Mouse (Mus musculus): ENCODE results near the gene Prpf19.

Prpf19 gene

DNA sequence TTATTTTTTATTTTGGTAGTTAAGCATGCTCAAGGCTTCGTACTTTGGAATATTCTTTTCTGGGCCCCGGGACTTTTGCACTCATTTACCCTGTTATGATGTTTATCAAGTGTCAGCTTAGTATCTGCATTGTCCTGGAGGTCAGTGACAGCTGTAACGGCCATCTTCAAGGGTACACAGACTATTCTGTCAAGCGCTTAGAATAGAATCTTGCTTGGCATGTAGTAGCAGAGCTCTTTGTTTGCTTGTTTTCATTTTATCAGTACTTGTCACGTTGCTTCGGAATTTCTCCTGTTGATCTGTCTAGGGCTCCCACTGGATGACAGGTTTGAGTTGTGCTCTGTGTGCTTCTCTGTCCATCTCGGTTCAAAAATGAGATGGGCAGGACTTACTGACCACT, 1.8 kb downstream of the Prpf19 start:
- DNase-seq, result no peak

DNA sequence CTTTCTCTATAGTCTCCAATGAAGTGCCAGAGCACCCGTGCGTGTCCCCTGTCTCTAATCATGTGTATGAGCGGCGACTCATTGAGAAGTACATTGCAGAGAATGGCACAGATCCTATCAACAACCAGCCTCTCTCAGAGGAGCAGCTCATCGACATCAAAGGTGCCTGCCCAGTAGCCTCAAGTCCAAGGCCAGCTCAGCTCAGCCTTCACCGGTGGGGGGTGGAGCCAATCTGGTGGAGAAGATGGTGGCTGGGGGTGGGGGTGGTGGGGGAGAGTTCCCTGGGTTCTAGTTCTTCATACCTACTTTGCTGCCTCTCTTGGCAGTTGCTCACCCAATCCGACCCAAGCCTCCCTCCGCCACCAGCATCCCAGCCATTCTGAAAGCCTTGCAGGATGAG, 2.5 kb downstream of the Prpf19 start:
- no peak for DNase-seq

DNA sequence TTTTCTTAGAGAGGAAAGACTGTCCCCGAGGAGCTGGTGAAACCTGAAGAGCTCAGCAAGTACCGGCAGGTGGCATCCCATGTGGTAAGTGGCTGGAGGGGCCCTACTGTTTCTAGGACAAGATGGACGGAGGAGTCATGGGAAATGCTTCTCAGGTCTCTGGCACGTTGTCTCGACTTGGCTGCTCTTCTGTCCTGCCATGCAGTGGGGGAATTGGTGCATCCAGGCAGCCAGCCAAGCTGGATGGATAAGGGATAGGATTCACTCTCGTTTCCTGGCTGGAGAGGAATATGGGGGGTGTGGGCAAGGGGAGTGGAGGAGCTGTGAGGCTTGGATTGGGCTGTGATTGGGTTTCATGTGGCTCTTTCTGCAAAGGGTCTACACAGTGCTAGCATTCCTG, 5.3 kb downstream of the Prpf19 start:
- no peak for DNase-seq

DNA sequence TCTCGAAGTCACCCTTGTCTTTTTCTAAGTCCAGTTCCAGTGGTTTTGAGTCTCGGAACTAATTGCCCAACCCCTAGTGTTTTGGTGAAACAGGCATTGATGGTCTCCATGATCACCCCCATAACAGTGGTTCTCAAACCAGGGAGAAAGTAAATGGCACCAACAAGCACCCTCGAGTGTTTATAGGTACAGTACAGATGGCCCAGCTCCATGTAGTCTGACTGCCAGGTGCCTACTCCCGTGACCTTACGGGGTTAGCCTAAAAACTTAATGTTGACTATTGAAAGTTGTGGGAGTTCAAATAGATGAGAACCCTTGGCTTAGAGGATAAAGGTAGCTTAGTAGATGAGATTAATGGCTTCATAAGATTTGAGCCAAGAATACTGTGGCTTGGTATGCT, 6.0 kb downstream of the Prpf19 start:
- no peak for DNase-seq

DNA sequence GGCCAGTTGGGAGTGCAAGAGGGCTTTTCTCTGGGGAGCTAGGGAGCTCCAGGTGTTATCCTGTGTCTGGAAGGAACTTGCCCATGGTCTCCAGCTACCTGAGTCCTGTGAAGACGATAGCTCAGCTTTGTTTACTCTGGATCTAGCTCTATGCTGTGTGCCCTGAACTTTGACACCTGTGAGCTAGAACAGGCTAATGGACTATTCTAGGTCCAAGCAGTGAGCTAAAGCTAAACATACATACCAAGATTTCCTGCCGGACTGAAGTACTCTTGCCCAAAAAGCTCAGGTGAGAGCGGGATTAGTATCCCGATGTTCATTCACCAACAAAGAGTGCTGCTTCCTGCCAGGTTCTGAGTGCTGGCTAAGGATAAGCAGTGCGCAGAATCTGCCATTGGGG, 9.5 kb downstream of the Prpf19 start:
- no peak for DNase-seq

DNA sequence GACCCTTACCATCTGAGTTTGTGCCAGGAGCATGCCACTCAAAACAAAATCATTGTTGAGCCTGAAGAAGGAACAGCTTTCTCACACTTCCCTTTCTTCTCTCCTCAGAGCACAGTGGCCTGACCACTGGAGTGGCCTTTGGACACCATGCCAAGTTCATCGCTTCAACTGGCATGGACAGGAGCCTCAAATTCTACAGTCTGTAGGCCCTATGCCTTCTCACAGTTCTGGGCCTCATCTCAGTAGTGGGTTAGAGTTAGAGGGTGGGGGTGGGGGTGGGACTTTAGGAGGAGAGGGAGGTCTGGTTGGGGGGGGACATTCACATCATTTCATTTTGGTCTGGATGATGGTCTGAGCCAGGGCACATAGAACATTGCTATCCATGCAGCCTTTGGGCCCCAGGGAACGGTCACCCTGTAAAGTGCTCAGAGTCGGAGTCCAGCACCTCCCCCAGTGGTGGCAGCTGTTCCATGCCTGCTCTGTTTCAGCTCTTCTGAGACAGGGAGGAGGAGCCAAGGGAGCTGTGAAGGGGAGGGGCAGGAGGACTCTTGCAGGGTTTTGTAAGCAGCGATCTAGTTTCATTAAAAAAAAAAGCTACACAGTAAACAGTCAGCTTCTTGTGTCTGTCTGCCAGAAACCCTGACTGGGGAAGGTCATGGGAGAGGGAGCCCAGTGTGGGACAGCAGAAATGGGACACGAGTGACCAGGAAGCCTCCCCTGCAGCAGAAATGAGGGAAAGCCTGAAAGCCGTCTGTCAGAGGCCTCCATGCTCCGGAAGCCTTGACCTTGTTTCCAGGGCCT, 10.1 kb downstream of the Prpf19 start:
- DNase-seq, result no peak

DNA sequence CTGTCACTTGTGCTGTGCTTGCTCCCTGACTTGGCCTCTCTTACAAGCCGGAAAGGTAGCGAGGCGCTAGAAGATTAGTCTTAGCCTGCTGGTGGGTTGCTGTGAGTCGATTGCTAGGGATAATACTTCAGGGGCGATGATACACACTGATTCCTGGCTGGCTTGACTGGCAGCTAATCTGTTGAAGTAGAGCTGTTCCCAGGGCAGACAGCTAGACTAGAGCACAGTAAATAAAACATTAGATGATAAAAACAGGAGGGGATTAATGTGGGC, 10.6 kb downstream of the Prpf19 start:
- DNase-seq, result no peak

DNA sequence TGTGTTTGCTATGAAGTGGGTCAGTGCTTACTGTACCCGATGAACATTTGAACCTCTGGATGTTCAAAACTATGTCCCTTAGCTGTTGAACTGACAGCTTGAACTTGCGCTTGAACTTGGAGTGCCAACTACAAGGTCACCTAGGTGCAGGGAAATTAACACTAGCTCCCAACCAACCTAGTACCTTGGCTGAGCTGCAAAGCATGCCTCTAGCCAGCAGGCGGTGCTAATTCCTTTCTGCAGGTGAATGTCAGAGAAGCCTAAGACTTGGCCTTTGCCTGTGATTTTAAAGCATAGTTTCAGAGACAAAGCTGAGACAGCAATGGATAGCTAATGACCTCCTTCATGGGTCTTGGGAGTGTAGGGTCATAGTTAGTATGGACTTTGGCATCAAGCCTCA, 12.9 kb downstream of the Prpf19 start:
- peak; percentile 80 for DNase-seq

DNA sequence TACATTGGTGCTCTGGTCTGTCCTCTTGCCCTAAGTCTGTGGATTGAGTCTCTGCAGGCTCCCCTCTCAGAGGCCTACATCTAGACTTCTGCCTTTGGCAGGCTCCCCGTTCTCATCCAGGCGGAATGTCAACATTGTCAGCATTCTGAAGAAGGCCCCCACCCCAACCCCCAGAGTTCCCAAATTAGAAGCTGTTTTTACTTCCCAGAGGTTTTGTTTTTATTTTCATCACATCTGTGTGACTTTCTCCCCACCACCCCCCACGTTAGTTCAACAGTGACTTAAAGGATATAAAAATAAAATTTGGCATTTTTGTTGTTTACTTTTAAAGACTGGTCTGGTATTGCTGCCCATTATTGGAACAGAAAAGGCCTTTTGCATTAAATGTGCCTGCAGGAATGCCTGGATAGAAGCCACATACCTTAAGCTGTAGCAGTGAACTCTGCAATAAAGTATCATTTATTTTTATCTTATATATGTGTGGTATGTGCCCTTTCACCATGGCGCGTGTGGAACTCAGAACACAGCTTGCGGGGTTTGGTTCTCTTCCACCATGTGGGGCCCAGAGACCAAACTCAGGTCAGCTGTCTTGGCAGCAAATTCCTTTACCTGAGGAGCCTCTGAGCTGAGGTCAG, 14.2 kb downstream of the Prpf19 start:
- no peak for DNase-seq

DNA sequence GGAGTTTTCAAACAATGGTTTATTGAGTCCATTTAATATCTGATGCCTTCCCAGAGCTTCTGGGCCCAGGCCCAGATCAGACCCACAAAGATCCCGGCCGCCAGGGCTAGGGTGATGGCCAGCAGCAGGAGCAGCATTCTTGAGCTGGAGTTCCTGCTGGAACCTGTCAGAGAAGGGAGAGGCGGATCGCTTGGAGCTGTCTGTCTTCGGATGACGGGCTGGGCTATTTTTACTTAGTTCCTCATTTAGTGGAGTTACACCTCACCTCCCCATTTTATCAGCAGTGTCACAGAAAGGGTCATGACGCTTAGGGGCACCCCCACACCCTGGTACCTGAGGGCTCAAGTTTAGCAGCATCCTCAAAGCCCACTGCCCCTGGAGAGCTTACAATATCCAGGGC, 19.3 kb downstream of the Prpf19 start:
- no peak for DNase-seq

DNA sequence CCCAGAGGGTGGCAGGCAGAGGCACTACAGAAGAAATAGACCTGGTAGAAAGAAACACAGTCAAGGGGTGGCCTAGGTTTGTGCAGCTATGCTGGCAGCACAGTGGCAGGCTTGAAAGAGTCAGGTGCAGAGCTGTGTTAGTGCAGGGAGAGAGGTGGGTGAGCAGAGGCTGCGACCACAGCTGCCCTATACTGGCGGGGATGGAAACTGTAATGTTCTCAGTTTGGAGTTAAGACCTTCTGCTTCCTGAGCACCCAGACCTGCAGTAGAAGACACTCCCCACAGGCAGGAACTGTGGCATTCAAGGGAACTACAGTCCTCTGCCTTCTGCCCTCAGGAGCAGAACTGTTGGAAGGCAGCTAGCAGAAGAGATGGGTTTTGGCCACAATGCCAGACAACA, 19.8 kb downstream of the Prpf19 start:
- no peak for DNase-seq

DNA sequence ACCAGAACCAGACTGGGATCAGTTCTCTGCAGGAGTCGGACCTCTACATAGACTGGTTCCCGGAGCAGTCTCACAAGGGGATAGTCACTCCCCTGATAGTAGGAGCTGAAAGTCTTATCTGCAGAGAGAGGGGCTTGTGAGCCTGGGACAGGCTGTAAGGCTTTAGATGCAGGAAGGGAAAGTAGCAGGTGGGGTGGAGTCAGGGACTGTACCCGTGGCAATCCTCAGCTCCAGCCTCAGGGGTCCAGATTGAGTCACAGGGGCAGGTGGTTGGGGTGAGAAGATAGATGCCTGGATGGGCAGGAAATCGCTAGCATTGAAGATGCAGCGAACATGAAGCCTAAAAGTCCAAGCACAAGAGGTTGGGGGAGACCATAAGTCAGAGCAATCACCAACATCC, 21.5 kb downstream of the Prpf19 start:
- DNase-seq, result no peak

DNA sequence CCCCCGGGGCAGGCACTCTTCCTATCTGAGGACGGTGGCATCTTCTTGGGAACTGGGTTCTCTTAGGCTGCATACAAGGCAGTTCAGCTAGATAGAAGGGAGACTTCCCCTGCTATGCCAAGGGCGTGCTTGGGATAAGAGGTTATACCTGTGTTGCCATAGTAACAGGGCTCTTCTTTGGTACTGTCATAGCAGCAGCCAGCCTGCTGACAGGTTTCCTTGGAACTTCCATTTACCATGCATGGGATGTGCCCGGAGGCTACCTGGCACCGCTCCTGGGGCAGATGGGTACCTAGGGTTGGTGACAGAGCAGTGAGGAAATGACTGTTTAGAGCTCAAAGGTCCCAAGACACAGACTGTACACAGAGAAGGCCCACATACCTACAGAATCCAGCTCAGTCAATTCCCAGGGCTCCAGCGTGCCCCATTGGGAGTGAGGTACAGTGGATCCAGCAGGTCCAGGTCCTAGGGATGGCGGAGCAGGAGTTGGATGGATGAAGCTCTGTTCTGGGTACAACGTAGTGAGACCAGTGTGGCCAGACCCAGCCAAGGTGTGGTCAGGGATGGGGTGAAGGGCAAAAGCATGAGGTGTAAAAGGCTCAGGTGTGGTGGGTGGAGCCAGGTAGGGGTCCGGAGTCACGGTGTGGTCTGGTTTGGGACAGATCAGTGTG, 23.4 kb downstream of the Prpf19 start:
- DNase-seq, result no peak

DNA sequence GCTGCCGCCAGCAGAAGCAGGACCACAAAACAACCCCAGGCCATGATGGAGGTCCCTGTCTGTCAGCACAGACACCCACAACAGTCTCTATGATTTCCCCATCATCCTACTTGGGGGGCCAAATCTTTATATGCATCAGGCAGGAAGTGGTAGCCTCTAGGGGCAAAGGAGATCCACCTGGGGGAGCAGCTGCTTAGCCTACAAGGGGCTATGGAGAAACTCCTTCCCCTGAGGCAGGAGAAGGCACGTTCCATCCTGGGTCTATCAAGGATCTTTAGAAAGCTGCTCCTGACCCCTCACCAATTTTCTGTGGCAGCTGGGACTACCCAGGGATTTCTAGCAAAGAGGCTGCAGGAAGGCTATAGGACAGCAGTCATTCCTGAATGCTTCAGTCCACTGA, 25.5 kb downstream of the Prpf19 start, which contains the start of gene Zp1:
TSS of gene Zp1 (minus strand) at position 101 of the 400 bp plus-strand sequence.
- no peak for DNase-seq

DNA sequence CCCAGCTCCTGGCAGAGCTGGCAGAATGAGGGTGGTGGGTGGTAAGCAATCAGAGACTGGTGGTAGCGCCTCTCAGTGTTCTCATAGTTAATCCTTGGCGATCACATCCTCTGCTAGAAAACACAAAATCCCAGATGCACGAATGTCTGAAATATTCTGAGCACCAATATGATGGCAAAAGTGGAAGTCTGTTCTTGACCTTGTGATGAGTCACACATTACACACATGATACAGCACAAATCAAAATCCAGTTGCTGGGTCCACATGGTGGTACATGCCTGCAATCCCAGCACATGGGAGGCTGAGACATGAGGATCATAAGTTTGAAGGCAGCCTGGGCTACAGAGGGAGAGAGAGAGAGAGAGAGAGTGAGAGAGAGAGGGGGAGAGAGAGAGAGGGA, 26.0 kb downstream of the Prpf19 start:
- no peak for DNase-seq

DNA sequence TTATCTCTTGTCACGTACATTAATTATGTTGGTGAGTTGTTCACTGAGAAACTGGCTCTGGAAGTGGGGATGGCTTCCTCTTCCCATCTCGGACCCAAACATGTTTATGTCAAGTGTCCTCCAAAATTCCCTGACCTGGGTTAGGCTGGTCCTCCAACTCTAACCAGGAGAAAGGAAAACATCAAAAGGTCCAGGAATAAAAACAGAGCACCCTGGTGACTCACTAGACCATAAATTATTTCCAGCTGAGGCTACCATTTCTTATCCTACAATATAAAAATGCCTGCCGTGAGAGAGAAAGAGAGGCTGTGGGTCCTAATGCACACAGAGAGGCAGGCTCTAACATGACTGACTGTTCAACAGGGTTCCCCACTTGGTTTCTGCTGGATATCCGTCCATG, 29.2 kb downstream of the Prpf19 start:
- no peak for DNase-seq

DNA sequence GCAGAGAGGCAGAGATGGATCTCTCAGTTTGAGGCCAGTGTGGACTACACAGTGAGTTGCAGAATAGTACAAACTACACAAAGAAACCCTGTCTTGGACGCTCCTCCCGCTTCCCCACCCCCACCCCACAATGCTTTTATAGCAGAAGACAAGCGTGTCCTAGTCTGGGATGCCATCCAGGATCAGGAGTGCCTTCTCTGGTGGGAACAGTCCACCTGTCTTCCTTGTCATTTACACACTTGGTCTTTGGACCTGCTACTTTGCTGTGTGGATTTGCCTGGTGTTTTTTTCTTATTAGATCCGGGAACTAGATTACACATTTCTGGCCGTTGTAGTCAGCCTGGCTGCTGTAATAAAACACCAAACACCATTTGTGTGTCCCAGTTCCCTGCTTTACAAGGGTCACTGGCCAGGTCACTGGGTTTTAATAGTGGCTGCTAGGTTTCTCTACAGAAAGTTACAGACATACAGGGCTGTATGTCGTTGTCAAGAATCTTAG, 31.1 kb downstream of the Prpf19 start:
- no peak for DNase-seq

DNA sequence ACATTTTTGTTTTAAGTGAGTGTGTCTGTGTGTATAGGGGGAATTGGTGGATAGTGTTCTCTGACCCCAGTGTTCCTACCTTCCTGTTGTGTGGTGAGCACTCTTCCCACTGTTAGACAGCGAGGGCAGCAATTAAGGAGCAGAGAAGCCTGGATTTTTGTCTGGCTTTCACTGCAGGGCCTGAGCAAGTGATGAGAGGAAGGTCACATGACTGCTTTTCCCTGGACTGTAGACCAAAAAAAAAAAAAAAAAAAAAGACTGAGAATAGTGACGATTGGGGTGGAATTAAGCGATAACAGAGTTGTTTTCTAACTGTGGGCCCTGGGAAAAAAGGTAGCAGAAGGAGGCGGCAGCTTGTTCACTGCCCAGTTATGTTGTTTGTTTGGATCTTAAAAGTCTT, 31.6 kb downstream of the Prpf19 start:
- no peak for DNase-seq

DNA sequence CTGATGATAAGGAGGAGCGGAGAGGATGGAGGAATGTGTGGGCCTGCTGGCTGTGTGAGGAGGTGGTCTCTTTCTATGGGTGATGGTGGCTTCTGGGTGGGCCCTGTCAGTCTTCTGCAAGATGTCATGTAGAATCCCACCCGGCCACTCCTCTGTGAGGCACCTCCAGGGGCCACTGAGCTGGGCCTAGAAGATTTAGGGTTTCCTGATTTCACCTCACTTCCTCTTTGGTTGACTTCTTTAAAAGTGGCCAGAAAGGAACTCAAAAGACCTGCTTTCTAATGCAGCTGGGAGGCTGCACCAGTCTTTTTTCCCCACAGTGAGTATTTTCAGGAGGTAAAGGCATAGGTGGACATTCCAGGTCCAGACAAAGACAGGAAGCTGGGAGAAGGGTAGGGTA, 35.6 kb downstream of the Prpf19 start:
- DNase-seq, result no peak

DNA sequence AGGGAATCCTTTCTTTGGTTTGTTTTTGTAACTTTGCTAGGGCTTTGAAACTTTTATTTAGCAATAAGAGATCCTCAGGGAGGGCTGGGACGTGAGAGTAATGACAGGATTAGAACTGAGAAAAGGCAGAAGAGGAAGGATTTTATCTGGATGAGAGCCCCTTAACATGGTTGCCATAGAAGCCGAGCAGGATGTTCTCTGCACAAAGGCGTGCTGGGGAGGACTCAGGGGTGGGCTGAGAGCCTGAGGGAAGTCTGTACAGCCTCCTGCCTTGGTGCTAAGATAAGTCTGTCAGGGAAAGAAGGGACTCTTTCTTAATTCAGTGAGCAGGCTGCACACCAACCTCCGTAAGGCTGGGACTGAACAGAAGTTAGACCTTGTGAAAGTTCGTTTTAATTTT, 40.0 kb downstream of the Prpf19 start:
- DNase-seq, result no peak

DNA sequence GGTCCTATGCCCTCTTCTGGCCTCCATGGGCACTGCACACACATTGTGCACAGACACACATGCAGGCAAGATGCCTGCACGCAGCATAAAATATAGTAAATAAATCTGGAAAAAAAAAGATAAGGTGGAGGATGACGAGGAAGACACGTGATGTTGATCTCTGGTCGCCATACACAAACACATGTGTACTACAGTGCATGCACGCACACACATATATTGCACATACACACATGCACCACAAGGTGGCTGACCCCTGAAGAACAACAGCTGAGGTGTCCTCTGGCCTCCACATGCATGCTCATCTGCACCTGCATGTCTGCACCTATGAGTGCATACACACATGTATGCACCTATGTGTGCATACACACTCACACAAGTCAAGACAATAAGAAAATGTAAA, 41.0 kb downstream of the Prpf19 start:
- DNase-seq, result no peak

DNA sequence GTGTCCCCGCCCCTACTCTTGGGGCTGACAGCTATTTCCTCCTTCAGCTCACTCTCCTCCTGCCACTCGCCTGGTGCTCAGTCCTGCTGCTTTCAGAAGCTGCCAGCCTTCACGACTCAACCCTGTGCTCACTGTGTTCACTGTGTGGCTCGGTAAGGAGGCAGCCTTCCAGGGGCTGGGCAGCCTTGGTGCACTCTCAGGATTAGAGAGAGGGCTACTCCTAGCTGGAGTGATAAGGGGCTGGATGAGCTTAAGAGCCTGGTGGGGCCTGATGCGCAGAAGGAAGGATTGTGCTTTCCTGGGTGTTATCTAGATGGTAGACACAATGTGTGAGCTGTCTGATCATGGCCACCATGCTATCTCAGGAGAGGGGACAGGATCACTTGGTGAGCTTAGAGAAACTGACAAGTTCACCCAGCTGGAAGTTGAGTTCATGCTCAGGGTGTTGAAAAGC, 42.1 kb downstream of the Prpf19 start, which contains the start of gene Ptgdr2:
TSS of gene Ptgdr2 (plus strand) at position 51 of the 454 bp plus-strand sequence.
- DNase-seq, result no peak

DNA sequence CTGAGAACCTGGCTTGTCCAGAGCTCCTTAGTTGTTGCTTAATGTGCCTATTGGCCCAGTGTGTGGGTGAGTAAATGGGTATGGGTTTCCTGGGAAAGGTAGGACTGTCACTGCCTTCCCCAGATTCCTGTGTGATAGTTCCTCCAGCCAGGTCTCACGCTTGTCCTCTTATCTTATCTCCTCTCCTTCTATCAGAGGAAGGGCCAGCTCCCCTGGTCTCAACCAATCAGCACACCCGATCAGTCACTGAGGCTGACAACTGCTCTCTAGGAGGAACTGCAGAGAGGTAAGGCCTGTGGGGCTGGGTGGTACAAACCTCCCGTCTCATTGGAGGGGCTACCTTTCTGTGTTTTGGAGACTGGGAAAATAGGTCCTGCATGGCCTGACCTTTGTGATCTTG, 43.7 kb downstream of the Prpf19 start:
- no peak for DNase-seq
